Mouse (Mus musculus): ENCODE data around the gene Iqgap2. TPM values are rescaled to one million over a fixed set of nuclear protein-coding genes. Genes with fewer than 3 reads are reported as not detected.

The Iqgap2 gene
- total RNA-seq, 2 experiments from 2014 or later, result 33.5 to 39.5 TPM

DNA sequence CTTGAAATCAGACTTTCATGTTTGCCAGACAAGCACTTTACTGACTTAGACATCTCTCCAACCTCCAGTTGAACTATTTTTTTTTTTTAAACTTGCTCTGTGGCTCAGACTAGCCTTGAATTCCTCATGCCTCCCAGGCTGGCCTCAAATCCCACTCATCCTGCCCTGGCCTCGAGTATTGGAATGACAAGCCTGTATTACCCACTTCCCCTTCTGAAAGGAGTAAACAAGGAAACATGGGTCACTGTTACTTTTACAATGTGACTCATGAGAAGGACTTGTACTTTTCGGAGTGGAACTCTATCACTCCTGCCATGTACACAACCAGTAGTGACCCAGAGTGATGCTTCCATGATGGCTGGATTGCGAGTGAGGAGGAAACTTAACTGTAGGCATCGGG lies 3.6 kb downstream of the Iqgap2 start:
- no peak for ATAC-seq (replicated peaks; ENCODE audit: low FRiP score, poor library complexity, severe bottlenecking)

- ATAC-seq (replicated peaks; ENCODE audit: low FRiP score, poor library complexity, severe bottlenecking), result no peak
These were observed 4.3 kb downstream of the Iqgap2 start for GRCm38 (mm10) chr13:95887375-95887774.

GRCm38 (mm10) chr13:95884455-95884854 lies 7.3 kb downstream of the Iqgap2 start:
- ATAC-seq (replicated peaks; ENCODE audit: low FRiP score, poor library complexity, severe bottlenecking), result no peak

- no peak for ATAC-seq (replicated peaks; ENCODE audit: low FRiP score, poor library complexity, severe bottlenecking)
These were observed 9.7 kb downstream of the Iqgap2 start for GRCm38 (mm10) chr13:95882001-95882400.

DNA sequence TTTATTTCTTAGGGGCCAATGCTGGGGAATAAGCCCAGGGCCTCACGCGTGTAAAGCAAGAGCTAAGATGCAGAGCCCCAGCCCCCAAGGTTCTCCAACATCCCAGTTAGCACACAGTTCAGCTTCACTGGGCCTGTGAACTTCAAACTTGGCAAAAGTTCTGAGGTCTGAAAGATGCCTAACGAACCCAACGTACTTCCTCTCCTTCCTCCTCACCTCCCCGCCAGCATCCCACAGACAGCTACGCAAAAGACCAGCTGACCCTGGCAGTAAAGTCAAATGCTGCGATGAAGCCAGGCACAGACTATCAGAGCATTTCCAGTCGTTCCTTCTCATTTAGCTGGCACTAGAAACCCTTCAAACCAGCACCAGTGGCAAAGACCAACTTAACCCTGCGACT lies 10.3 kb downstream of the Iqgap2 start:
- ATAC-seq (replicated peaks; ENCODE audit: low FRiP score, poor library complexity, severe bottlenecking), result no peak

GRCm38 (mm10) chr13:95880633-95881032 lies 11.1 kb downstream of the Iqgap2 start:
- no peak for ATAC-seq (replicated peaks; ENCODE audit: low FRiP score, poor library complexity, severe bottlenecking)

DNA sequence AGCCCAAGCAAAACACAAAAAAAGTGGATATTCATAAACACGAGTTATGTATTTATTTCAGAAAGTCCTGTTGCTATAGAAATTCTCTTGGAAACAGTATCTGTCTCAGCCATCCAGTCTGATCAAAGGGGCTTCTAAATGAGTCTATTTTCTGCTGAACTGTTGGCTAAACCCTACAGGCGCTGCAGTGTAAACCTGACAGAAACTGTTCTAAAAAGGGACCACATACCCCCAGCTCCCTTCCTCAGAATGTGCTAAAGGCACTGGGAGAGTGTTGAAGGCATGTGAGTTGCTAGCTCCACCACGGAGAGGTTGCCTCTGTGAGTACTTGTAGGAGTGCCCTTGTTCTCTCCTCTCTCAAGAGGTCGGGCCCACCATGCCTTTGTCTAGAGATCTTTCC lies 19.7 kb downstream of the Iqgap2 start:
- no peak for ATAC-seq (replicated peaks; ENCODE audit: low FRiP score, poor library complexity, severe bottlenecking)

DNA sequence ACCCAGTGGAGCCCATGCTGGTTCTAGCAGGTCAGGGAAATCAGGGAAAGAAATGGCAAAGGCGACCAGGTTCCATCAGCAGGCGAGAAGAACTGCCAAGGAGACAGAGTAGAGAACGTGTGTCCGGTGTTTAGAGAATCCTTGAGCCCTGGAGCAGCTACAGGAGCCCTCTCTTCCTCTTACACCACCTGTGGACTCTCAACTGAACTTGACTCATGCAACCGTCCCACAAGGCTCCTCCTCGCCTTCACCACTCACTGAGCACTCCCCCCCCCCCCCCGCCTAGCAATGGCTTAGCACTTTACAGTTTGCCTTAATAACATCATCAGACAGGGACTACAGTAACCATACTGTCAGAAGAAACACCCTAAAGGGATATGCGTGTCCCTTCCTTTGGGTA lies 21.1 kb downstream of the Iqgap2 start:
- no peak for ATAC-seq (replicated peaks; ENCODE audit: low FRiP score, poor library complexity, severe bottlenecking)

GRCm38 (mm10) chr13:95868896-95869540 lies 22.7 kb downstream of the Iqgap2 start:
- no peak for ATAC-seq (replicated peaks; ENCODE audit: low FRiP score, poor library complexity, severe bottlenecking)

- ATAC-seq (replicated peaks; ENCODE audit: low FRiP score, poor library complexity, severe bottlenecking), result no peak
These were observed 29.5 kb downstream of the Iqgap2 start for GRCm38 (mm10) chr13:95862201-95862600.

DNA sequence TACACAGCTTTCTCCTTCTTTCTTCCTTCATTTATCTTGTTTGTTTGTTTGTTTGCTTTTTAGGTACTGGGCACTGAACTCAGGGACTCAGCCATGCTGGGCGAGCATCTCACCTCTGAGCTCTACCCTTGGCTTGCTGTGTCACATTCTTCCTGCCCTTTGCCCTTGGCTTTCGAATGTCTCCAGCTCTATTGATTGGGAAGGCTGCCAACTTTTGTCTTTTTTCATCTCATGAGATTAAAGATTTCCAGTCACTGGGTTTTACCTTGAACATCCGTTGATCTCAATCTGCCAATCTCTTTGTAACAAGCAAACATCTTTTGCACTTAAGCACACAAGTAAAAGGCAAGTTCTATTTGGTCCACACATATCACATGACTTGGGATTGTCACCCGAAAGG lies 32.5 kb downstream of the Iqgap2 start:
- ATAC-seq (replicated peaks; ENCODE audit: low FRiP score, poor library complexity, severe bottlenecking), result no peak

DNA sequence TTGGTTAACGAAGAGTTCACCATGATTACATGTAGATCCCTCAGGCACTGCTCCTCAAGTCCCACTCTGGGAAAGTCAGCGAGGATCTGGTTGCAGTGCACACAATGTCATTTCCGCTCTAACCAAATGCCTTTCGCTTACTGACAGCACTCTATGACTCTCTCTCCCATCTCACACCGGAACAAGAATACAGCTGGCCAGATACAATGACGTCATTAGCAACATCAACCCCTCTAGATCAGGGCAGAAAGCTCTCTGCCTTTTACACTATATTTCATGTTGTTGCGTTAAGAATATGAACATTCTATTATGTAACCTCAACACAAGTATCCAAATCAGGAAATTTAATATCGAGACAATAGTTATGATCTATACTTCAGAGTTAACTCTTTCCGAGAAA lies 32.9 kb downstream of the Iqgap2 start:
- ATAC-seq (replicated peaks; ENCODE audit: low FRiP score, poor library complexity, severe bottlenecking), result no peak

GRCm38 (mm10) chr13:95855537-95855936 lies 36.2 kb downstream of the Iqgap2 start:
- no peak for ATAC-seq (replicated peaks; ENCODE audit: low FRiP score, poor library complexity, severe bottlenecking)

- ATAC-seq (replicated peaks; ENCODE audit: low FRiP score, poor library complexity, severe bottlenecking), result no peak
These were observed 40.1 kb downstream of the Iqgap2 start for GRCm38 (mm10) chr13:95851611-95852010.

- no peak for ATAC-seq (replicated peaks; ENCODE audit: low FRiP score, poor library complexity, severe bottlenecking)
These were observed 41.3 kb downstream of the Iqgap2 start for GRCm38 (mm10) chr13:95850451-95850850.

DNA sequence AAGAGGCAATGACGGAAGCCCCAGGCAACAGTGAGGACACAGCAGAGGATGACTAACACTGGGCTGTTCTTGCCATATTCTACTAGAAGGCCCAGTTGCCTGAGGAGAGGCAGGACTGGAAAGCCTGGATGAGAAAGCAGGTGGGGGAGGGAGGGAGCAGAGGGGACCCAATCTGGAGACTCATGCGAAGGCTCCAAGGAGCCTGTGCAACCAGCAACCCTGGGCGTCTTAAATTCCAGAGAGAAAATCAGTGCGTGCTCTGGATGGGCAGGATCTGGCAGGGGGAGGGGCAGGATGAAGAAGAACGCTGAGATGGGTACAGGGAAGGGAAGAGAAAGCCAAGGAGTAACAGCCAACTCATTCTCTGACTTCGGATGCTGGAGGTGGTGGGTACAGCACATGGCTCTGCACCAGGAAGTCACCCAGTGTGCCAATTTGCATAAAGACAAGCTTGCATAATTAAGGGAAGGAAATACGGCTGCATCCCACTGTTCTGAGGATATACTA lies 42.2 kb downstream of the Iqgap2 start:
- no peak for ATAC-seq (replicated peaks; ENCODE audit: low FRiP score, poor library complexity, severe bottlenecking)

DNA sequence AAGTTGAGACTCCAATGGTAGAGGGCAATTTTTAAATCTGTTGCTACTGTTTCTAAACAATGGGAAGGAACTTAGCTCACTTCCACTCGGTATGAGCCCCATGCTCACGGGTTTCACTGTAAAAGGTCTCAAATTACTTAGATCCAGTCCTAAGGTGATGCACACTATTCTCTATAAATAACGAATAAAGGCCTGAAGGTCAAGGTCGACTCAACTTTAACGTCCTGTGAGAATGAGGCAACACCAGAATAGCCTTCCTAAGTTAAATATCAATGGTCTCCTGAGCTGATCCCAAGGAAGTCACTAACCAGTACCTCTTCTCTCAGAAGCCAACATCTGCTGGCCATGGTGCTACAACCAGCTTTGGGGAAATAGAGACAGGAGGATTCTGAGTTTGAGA lies 45.4 kb downstream of the Iqgap2 start:
- ATAC-seq (replicated peaks; ENCODE audit: low FRiP score, poor library complexity, severe bottlenecking), result no peak

DNA sequence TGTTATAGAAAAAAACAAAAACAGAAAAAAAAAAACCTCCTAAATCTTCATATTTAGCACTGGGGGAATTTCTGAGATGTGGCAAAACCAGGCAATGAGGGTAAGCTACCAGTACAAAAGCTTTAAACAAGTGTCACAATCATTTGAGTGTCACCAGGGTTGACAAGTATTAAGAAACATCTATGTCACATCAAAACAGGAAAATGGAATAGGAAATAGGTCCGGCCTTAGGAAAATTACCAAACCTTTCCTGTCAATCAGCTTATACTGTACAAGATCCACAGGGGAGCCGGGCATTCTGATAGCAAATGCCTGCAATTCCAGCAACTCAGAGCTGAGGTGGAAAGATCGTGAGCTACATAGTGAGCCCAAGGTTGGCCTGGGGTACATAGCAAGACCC lies 46.8 kb downstream of the Iqgap2 start:
- no peak for ATAC-seq (replicated peaks; ENCODE audit: low FRiP score, poor library complexity, severe bottlenecking)

GRCm38 (mm10) chr13:95843411-95844026 lies 48.2 kb downstream of the Iqgap2 start:
- ATAC-seq (replicated peaks; ENCODE audit: low FRiP score, poor library complexity, severe bottlenecking), result no peak

GRCm38 (mm10) chr13:95842803-95843202 lies 48.9 kb downstream of the Iqgap2 start:
- no peak for ATAC-seq (replicated peaks; ENCODE audit: low FRiP score, poor library complexity, severe bottlenecking)

DNA sequence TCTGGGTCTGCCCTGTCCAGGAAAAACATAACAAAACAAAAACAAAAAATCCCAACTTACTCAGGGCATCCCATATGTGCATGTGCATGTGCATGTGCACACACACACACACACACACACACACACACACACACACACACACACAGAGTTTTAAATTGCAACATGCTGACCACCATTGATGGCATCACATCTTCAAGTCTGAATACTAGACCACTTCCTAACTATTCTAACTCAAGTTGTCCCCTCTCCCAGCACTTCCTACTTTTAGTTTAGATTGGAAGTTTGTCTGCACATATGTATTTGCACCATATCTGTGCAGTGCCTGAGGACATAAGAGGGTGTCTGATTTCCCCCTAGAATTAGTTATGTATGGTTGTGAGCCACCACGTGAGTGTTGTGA lies 49.8 kb downstream of the Iqgap2 start:
- no peak for ATAC-seq (replicated peaks; ENCODE audit: low FRiP score, poor library complexity, severe bottlenecking)

DNA sequence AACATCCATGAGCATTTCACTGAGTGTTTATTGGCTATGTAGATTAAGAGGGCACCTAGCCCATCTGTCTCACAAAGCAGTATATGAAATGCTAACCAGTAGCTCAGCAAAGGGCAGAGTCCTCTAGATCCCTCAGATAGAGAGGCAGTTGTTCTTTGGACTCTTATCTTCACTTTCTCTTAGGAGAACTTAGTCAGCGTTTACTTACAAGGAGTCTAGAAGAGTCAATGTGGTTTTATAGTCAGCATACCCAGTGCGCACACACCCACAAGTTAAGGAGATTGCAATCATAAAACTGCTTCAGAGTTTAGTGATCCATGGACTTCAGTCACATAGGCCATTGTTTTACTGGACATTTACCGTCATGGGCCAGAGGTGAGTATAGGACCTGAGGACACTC lies 54.8 kb downstream of the Iqgap2 start:
- no peak for ATAC-seq (replicated peaks; ENCODE audit: low FRiP score, poor library complexity, severe bottlenecking)

Measured in erythroid progenitor cell, adult 5-6 weeks (primary cell).